Mouse (Mus musculus): ENCODE data around the gene Slc25a19.

Gene Slc25a19

DNA sequence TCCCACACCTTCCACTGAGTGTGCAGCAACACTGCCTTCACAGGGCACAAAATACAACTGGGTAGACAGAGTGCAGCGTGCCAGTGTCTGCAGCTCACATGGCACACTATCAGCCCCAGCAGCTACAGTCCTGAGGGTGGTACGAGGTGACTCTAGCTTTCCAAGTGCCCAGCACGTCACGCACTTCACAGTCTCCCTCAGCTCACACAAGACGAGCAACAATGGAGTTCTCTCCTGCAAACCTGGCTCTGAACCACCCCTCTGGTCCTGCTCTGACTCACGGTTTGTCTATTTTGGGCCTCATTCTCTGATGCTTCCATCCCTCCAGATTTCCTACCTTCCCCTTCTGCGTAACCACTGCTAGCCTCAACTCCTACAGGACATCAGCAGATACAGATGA lies 28.4 kb downstream of the Slc25a19 start:
- no peak for DNase-seq (ENCODE audit: low spot score in 2 of 2)

DNA sequence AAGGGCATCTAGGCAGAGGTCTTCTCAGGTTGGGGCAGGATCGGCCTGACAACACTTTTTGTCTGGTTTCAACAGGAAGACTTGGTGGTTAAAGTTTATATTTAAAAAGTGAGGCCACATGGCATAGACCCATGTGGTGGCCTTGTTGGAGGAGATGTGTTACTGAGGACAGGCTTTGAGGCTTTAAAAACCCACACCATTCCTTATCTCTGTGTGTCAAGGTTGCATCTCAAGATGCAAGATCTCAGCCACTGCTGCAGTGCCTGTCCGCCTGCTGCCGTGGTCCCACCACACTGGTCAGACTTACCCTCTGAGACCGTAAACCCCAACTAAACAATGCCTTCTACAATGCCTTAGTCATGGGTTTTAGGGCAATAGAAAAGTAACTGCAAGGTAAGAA lies 29.8 kb downstream of the Slc25a19 start:
- no peak for DNase-seq (ENCODE audit: low spot score in 2 of 2)

DNA sequence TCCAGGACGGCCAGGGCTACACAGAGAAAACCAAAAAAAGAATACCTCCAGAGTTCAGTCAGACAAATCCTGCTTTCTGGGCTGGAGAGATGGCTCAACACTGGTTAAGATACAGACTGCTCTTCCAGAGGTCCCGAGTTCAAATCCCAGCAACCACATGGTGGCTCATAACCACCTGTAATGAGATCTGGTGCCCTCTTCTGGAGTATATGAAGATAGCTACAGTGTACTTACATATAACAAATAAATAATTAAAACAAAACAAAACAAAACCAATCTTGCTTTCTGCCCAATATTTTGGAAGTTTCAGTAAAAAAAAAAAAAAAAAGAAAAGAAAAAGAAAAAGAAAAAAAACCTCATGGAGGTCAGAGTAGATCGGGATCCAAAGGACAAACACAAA lies 32.9 kb downstream of the Slc25a19 start:
- no peak for DNase-seq (ENCODE audit: low spot score in 2 of 2)

DNA sequence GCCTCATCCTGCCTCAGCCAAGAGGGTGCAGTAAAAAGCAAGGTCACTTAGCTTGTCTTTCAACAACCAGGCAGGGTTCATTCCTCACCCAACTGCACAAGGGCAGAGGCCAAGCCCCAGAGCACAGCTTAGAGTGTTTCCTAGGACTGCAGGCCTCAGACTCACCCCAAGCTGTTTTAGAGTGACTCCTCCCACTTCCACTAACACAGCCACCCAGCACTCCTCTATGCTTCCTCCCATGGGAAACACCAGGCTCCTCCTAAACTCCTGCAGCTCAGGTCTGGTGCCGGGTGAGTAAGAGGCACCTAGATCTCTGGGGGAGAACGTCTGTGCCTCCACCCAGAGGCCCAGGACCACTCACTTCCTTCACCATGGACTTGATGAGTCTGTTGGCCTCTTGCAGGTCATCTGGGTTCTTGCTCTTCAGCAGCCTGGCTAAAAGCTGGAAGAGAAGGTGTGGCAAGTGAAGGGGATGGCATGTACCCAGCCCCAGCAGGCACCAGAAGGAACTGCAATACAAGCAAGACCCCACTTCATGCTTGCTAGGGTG lies 37.5 kb downstream of the Slc25a19 start:
- DNase-seq (ENCODE audit: low spot score in 2 of 2) = no peak

DNA sequence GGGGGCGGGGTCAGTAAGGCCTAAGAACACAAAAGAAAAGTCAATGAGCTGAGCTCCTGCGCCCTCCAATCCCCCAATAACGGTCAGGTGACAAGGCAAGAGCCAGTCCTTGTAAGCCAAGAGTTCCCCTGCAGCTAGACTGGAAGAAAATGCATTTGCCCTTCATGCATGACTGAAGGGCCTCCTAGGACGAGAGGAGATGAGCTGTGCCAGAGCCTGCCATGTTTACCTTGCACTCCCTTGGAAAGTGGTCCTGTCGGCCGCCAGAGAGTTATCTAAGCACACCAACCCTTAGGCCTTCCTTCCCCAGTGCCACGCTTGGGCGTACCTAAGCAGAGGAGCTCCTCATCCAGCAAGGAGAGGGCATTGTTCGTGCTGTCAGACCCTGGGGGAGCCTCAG lies 40.1 kb downstream of the Slc25a19 start:
- no peak for DNase-seq (ENCODE audit: low spot score in 2 of 2)

DNA sequence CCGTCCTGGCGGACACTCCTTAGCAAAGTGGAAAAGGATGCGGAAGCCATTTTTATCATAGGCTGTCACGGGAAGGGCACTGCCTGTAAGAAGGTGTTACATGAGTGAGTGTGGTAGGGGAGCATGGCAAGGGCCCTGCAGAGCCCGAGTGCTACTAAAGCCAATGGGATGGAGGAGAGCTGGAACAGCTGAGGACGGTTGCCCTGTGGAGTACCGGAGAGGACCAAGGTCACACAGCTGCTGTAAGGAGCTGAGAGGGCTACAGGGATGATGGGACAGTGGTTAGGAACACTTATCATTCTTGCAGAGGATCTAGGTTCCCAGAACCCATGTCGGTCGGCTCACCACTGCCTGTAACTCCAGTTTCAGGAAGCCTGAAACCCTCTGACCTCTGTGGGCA lies 41.7 kb downstream of the Slc25a19 start:
- no peak for DNase-seq (ENCODE audit: low spot score in 2 of 2)

DNA sequence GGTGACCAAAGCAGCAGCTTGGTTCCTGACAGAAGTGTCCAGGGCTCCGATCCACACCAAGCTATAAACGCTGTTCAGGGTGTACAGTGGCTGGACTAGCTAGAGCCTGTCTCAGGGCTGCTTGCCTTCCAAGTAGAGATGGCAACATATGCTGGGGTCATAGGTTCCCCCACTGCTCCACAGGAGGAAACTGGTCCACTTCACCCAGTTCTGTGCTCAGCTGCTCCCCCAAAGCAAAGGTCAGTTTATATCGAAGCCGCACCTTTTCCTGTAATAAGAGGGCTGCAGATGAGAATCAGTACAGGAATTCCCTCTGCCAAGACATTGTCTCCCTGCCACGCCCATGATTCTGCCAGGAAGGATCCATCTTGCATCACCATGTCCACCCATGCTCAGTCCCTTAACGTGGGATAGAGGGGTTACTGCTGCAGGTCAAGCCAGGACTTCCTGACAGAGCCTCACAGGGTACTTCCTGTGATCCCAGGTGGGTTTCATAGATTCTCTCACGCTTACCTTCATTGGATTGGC lies 42.5 kb downstream of the Slc25a19 start:
- no peak for DNase-seq (ENCODE audit: low spot score in 2 of 2)

DNA sequence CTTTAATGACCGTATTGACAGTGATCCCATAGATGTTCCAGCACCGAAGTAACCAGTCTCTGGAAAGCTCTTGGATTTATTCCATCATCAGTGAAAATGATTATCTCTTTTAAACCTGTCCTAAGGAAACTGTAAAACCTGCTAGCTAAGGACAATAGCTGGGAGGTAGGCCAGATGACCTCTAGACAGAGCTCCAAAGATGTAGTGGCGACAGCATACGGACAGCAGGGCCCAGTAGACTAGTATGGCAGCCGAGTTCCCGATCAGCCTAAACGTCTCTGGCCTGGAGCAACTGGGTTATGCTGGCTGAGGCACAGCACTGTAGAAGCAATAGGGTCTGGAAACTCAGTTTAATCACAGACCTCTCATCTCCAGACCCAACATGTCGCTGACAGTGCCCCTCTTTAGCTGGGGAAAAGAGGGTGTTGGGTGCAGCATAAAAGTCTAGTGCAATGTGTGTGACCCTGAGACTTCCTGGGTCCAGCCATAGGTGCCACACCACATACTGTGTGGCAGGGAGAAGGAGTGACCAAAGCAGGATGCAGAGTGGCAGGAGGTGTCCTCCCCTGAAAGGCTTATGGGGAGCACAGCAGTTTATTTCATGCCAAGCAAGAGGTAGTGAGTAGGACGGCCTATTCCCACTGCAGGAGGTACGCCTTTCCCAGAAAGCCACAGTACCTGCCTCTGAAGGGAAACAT lies 43.6 kb downstream of the Slc25a19 start:
- DNase-seq (ENCODE audit: low spot score in 2 of 2) = no peak

DNA sequence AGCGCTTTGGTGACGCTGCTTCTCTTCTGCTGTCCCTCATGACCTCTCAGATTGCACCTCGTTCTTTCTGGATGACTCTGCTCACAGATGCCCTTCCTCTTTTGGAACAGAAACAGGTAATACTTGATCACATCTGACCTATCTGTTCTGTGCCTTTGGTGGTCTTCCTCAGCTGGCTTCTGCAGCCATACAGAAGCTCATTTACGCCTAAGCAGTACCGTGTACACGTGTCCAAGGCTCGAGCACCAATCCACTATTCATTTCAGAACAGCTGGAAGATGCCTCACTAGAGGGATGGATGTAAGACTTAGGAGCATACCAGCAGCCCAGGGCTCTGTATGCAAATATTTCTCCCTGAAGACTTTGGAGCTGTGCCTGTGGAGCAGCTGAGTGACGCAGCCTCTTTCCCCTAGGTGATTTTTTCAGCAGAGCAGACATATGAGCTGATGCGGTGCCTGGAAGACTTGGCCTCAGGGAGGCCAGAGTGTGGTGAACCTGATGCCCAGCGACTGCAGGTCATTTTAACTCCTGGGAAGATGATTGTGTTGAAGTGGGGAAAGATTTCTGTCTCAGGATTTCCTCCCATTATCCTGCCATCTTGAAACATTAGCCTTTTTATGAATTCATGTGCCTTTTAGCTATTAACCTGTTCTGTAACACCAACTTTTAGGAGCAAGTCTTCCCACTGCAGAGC lies 45.0 kb downstream of the Slc25a19 start:
- DNase-seq (ENCODE audit: low spot score in 2 of 2) = no peak

DNA sequence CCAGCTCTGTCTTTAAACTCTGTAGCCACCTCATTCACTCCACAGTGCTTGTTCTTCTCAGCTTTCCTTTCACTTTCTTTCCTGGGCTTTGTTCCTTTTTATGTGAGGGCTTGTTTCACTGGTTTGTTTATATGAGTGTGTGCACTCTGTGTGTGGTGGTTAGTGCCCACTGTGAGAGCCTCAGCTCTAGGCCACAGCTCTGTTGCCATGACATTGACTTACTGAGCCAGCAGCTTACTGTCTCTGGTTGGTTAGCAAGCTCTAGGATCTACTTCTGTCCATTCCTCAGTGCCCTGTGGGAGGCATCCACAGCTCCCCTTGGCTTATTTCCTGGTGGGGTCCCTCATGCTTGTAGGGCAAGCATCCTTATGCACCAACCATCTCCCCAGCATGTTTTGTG lies 49.0 kb downstream of the Slc25a19 start:
- DNase-seq (ENCODE audit: low spot score in 2 of 2) = no peak

DNA sequence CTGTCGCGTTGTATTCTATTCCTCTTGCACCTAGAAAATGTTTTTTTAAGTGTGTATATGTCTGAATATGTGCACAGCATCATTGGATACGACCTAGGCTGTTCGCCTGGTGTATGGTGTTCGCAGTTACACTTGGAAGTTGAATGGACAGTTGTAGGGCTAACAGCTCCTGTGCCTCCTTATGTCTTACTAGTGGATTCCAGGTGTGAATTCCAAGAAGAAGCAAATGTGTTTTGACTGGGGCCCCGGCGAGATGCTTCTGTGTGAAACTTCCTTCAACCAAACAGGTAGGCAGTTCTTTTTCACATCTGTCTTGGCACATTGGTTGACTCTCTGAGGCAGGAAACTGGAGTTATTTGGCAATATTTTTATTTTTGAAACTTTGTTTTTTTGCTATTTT lies 63.1 kb downstream of the Slc25a19 start:
- DNase-seq (ENCODE audit: low spot score in 2 of 2) = no peak
